Mouse (Mus musculus) ovary, postnatal 10 days (tissue): ENCODE results near the gene Sptssa.
"Not testable (repeated sequence)": the region's sequence is repeated elsewhere in the genome, so short reads cannot be mapped to it uniquely, and the experiment has no call there.

Source experiments
- DNase-seq: peaks from one replicate; pipeline ENCODE4 v3.0.0; 2022; ENCODE audit warnings: low spot score

Sptssa gene

DNA sequence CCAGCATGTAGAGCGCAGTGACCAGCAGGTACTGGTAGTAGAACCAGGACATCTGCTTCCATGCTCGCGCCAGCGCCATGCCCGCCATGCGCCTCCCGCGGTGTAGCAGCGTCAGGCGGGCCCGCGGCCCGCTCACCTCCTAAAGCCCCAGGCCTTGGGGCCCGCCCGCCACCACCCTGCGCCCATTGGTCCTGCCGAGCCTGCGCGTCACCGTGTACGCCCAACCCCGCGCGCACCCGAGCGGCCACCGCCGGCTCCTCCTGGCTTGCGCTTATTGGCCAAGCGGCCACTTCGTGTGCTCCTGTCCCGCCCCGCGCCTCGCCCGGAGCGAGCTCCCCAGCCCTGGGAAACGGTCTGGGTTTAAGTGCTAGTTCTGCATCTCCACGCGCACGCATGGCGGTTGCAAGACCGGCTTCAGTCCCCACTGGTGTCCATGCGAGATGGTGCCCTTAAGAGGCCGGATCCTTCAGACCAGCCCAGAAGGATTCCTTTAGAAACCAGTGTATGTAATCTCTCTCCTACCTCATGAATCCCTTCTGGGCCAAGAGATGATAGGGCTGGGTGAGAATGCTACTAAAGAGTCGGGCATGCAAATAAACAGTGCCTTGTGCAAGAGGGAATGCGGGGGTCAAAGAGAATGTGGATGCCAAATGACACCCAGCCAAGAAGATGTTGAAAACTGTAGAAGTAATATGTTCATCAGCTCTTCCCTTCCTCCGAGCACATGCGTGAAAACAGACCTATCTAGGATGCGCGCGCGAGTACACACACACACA, at the start of gene Sptssa:
TSS of gene Sptssa (minus strand) at position 178 of the 776 bp plus-strand sequence.
- peak; percentile 89 for DNase-seq

DNA sequence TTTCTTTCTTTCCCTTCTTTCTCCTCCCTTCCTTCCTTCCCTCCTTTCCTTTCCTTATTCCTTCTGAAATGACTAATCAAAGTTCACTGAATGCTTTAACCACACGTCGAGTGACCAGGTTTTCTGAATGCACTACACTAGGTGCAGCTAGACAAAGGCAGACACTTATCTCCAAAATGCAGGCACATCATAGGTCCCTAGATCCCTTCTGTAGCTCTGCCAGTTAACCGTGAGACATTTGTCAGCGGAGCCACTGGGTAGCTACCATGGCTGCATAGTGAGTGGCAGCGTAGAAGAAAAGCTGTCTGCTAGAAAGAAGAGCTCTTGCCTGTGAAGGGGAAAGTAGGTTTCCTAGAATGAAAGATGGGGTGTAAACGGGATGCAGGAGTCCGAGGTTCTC, 43.0 kb upstream of the Sptssa start:
- no peak for DNase-seq

DNA sequence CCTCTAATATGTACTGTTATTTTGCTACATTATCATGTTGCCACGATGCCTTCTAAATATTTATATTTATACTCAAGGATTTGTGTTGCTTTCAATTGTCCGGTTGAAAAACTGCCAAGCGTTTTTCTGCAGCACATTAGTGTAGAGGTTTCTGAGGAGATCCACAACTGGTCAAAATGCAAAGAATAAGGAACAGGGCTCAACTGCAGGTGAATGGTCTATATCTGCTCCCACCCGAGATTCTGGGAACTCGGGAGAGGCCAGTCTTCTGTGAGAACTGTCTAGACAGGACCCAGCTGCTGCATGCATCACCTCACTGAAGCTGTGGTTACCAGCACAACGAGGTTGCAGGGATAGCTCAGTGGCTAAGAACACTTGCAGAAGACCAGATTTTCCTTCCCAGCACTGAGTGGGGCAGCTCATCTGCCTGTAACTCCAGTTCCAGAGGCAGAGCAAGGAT, 41.4 kb upstream of the Sptssa start:
- DNase-seq = no peak

DNA sequence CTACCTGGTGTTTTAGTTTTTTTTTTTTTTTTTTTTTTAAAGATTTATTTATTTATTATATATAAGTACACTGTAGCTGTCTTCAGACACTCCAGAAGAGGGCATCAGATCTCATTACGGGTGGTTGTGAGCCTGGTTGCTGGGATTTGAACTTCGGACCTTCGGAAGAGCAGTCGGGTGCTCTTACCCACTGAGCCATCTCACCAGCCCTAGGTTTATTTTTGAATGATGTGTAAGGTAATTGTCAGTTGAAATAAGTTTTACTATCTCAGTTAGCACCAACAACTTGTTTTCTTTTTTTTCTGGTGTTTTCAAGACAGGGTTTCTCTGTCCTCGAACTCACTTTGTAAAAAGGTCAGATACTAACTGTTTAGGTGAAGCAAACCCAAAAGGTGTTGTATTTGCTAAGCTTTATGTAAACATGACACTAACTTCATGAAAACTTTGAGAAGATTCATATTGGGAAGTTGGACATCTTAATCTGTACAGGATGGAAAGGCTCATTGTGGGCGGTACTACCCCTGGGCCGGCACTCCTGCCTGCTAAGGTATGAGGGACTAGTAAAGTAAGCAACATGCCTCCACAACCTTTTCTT, 40.7 kb upstream of the Sptssa start:
- DNase-seq = no peak

DNA sequence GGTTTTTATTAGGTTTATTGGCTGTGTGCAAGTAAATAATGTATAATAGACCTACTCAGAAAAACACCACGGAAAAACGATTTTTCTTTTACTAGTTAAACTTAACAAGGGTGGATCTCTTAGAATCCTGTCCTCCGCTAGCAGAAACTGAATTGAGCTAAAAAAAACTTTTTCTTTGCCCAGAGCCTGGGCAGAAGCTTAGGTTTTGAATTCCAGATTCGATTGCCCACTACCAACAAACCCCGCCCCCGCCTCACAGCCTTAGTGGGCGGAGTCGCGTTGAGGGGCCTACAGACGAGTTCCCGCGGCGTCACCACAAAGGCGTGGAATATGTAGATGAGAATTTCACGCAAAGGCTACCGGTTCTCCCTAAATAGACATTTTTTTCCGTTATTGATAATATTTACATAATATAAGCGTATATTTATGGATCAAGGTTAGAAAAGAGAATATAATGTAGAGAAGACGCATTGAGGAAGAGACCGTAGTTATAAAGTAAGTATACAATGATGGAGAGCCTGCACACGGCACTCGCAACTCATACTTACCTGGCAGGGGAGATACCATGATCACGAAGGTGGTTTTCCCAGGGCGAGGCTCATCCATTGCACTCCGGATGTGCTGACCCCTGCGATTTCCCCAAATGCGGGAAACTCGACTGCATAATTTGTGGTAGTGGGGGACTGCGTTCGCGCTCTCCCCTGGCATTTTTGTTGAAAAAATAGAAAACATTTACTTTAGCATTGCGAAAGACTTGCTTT, 40.0 kb upstream of the Sptssa start:
- peak; percentile 78 for DNase-seq

DNA sequence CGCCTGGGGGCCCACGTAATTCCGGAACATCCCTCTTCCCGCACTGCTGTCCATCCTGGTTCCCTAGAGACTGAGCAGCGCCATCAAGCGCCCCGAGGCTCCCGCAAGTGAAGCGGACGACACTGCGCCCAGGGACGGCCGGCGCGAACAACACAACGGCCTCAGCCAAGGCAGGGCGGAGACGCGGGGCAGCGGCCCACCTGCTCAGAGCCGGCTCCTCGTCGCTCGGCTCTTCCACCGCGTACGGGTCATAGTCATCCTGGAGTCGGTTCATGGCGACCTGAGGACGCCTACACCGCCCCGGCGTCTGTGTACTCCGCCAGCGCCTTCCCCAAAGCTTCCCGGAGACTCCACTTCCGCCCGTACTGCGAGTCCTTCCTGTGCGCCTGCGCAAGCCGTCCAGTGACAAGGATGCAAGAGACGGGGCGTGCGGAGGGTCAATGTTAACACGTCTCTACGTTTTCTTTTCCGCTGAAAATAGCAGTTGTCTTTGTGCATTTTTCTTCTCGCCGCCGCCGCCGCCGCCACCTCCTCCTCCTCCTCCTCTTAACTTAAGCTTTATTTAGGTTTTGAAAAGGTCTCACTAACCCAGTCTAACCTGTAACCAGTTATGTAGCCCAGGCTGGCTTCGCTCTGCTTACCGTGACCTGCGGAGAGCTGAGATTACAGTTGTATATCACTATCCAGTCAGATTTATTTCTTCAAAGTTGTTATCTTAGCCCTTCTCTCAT, 39.3 kb upstream of the Sptssa start, which contains the start of gene Eapp:
TSS of gene Eapp (minus strand) at position 387 of the 731 bp plus-strand sequence.
- DNase-seq = peak; percentile 88

DNA sequence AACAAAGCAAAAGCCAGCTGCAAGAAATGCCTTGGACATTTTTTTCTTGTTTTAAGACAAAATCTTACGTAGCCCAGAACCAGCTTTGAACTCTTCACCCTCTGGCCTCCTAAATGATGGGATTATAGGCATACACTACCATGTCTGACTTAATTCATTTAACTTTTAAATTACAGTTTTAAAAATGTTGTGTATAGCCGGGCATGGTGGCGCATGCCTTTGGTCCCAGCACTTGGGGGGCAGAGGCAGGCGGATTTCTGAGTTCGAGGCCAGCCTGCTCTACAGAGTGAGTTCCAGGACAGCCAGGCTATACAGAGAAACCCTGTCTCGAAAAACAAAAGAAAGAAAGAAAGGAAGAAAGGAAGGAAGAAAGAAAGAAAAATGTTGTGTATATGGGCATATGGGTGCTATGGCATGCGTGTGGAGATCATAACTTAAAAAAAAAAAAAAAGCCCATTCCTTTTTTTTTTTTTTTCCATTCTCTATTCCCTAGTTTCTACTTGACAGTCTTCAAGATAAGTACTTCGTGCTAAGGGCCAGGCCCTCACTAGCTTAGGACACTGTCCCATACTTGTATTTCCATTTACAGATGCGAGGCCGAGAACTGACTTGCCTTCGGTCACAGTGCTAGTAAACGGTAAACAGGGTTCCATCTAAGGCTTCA, 38.6 kb upstream of the Sptssa start:
- no peak for DNase-seq

DNA sequence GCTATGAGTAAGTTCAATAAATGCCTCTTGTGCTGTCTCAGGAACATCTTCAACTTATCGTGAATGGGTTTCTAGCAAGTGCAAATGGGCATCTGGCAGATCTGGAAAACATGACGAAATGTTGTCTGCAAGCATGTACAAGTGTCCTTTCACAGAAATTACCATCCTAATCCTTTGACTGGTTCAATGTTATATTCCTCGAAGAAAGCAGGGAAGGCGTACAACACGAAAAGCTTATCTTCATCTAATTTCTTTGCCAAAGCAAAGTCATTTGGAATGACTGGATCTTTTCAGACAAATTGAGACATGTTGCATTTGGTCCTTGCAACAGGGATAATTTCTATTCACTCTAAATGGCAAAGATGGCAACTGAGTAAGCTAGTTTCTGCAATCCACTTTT, 32.7 kb upstream of the Sptssa start:
- DNase-seq = no peak

DNA sequence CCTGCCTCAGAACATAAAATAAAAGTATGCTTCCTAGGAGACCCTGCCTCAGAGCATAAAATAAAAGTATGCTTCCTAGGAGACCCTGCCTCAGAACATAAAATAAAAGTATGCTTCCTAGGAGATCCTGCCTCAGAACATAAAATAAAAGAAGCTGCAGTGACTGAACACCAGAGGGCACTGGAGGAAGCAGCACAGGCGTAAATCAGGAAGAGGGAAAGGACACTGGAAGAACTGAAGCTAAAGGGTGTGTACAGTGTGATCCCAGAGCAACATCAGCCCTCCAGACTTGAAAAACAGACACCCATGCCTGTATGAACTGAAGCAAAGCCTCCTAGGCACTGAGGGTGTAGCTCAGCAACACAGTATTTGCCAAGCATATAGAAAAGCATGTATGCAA, 26.8 kb upstream of the Sptssa start:
- no peak for DNase-seq

DNA sequence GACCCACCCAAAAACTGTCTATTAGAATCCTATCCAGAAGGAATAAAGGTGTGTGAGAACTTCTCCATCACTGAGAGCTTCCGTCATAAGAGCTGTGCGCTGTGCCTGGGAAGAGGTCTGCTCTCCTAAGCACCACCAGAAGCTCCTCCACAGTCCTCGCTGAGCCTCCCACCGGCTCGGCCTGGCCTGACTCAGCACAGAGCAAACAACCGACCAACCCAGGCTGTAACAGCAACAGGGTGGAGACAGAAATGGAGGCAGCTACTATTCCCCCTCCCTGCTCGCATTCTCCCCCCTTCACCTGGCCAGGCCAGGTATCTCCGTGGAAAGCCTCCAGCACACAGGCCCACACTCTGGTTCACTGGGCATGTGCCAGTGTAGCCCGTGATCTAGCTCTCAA, 20.3 kb upstream of the Sptssa start:
- DNase-seq = no peak

DNA sequence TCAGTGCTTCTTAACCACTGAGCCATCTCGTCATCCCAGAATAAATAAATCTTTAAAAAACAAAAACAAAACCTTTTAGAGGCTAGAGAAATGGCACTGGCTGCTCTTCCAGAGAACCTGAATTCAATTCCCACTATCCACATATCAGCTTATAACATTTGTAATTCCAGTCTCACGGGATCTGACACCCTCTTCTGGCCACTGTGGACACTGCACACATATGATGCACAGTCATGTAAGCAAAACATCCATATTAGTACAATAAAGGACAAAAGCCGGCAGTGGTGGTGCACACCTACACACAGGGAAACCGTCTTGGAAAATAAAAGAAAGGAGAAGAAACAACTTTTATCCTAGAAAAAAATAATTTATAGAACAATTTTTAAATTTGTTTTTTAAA, 19.0 kb upstream of the Sptssa start:
- no peak for DNase-seq

DNA sequence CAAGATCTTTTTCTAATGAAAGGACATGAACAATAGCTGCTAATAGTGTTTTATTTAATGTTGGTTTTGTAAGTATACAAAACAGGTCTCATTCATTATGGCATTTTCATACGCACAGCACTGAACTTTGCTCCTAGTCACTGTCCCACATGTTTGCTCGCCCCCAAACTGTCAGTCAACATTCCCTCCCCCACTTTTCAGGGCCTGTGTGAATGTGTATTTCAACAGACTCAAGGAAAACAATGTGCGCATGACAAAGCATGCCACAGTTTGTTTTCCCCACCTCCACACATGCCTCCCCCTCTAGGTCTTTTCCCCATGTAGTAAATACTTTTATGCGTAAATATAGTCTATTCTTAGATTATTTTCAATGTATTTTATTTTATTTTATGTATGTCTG, 14.9 kb upstream of the Sptssa start:
- no peak for DNase-seq

DNA sequence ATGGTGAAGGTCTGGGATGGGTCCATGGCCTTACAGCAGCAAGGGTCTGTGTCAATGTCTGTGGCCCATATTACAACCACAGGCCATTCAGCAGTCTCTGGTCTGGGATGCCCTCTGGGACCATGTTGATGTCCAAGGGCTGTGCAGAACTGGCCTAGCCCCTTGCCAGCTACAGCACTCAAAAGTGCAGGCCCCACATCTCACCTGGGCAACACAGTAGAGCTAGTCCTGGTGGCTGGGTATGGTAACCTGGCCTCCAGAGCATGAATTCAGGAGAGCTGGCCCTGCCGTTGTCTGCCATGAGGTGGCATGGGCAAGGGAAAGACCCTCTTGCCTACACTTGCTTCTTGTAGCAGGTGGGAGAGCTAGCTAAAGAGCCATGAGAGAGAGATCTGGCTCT, 11.8 kb upstream of the Sptssa start:
- DNase-seq = no peak

DNA sequence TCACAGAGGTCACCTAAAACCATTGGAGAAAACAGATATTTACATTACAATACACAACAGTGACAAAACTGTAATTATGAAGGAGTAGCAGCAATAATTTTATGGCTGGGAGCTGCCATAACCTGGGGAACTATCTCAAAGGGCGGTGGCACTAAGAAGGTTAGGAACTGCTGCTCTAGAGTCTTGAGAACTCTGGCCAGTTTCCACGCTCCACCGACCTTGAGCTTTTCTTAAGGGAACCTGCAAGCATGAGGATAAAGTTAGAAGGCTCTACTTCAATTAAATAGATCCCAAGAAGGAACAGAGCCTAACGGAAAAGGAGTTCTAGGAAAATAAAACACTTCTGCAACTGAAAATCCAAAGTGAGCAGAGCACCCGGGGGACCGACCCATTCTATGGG, 9.2 kb upstream of the Sptssa start:
- no peak for DNase-seq

DNA sequence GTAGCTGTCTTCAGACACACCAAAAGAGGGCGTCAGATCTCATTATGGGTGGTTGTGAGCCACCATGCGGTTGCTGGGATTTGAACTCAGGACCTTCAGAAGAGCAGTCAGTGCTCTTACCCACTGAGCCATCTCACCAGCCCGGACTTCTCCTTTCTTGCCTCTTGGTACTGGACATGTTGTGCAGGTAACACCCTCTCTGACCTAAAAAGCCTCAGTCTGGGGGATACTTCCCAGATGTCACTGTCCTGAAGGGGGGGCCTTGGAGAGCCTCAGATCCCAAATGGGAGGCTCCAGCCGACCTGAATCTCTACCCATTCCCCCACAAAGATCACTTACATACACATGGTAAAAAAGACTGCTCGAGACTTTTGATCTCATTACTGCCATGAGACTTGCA, 5.1 kb upstream of the Sptssa start:
- DNase-seq = not testable (repeated sequence)

DNA sequence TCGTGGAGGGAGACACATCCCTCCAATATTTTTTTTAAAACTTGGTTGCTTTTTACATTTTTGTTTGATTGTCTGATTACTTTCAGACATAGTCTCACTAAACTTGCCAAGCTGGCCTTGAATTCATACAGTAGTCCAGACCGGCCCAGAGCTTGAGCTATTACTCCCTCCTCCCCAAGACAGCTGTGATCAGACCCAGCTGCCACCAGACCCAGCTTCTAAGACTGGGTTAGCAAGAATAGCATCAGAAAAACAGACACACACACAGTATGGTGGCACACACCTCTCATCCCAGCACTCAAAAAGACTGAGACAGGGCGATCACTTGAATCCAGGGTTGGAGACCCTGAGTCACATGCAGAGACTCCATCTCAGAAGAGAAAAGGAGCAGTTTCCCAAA, 3.5 kb upstream of the Sptssa start:
- no peak for DNase-seq

DNA sequence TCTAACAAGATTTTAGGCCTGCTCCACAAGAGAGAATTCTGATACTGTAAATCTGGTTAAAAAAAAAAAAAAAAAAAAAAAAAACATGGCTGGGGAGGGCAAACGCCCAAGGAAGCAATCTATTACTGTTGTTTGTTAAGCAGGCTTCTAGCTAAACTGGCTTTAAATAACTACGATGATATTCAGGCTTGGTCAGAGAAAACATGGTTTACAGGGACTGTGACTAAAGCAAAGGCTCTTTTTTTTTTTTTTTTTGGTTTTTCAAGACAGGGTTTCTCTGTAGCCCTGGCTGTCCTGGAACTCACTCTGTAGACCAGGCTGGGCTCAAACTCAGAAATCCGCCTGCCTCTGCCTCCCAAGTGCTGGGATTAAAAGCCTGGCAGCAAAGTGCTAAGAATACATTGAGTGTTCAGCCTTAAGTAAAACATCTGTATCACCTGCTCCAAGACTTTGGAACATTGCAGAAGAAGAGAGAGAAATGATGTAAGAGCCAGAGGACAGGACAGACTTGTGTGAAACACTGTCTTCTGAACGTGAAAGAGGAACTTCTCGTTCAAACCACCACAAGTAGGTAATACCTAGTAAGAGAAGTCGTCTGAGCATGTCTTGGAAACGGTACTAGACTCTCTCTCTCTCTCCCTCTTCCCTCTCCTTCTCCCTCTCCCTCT, 2.2 kb upstream of the Sptssa start:
- DNase-seq = no peak

DNA sequence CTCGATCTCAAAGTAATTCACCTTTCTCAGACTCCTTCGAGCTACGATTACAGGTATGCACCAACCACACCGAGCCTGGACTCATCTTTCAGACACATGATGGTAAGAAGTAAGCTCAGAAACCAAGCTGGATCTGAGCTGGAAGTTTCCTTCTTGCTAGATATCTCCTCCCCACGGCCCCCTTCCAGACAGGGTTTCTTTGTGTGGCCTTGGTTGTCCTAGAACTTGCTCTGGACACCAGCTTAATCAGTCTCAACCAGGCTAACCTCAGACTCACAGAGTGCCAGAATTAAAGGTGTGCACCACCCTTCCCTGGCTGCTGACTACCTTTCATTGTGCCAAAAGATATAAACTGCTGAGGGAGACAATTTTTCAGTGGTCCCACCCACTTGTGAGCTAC, 1.6 kb upstream of the Sptssa start:
- no peak for DNase-seq

DNA sequence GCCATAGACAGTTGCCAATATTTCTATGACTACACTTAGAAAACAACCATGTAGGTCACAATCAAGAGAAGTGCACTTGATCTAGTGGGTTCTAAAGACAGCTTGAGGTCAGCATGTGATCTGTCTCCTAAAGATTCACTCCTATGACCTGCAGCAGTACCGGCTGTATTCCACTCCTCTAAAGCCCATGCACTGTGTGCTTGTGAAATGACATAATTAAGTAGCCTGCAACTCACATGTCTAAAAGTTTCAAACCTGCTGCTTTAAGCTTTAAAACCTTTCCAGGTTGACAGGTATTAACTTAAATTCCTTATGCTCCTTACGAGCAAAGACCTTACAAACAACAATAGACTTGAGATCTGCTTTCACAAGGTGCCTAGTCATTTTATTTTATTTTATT, 853 bp upstream of the Sptssa start:
- DNase-seq = no peak

DNA sequence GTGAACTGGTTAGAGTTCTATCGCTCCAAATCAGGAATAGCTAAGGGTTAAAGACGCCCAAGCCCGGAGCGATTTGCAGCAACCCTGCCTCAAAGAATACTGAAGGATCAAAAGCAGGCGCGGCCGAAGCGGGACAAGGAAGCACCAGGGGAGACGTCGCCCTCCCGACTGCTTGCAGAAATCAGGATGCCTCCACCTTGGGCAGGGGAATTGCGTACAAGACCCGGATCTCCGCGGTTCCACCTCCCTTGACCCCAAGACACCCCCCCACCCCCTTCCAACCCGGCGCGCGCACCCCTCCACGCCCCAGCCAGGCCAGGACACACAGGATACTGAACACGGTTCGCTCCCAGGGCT, 356 bp downstream of the Sptssa start:
- DNase-seq = peak; percentile 36

DNA sequence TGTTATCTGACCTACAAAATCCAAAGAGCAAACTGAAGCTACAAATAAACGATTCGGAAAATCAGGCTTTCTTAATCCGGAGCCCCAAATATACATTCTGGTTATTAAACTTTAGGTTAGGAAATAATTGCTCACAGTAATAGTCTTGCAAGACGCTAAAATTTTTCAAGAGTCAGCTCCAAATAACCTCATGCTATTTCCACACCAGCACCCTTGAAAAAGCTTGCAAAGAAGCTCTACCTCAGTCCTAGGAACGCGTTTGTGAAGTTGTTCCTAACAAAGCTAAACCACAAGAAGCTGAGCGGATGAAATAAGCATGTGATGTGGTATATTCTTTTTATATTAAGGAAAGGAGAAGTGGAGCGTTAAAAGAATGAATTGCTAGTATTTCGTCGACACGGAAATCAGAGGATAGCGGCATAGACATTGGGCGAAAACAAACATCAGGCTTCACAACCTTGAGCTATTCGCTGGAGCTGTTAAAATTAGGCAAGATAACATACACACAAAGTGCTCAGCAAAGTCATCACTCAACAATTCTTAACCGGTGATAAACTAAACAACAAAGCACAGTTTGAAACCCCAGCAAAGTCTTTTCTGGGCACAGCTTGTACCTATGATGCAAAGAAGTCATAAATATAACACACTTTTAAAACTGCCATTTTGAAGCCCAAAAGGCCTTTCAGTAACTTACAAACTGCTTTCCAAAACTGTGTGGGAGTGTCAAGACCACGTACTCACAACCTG, 908 bp downstream of the Sptssa start:
- DNase-seq = no peak
